Mouse (Mus musculus) hindbrain, embryonic 10.5 days (tissue): ENCODE results near the gene Usp48. TPM values are rescaled to one million over a fixed set of nuclear protein-coding genes. Genes with fewer than 3 reads are reported as not detected.

Experiments
- DNase-seq: peaks from one replicate; pipeline ENCODE4 v3.0.0-alpha.2; 2017; ENCODE audit warnings: low spot score
- H3K27ac ChIP-seq: fragments of 300-500 bp; sonication (generic); 2 replicates; pipeline ENCODE4 v1.5.1; 2016; ENCODE audit warnings: mild to moderate bottlenecking, moderate library complexity
- H3K27me3 ChIP-seq: fragments of 300-500 bp; sonication (generic); 2 replicates; pipeline ENCODE4 v1.6.1; 2016; ENCODE audit warnings: mild to moderate bottlenecking; ENCODE audit not compliant: poor library complexity, insufficient read depth, severe bottlenecking
- H3K36me3 ChIP-seq: fragments of 300-500 bp; sonication (generic); 2 replicates; pipeline ENCODE4 v1.6.1; 2016; ENCODE audit warnings: mild to moderate bottlenecking, moderate library complexity
- H3K4me1 ChIP-seq: fragments of 300-500 bp; sonication (generic); replicated peaks from 2 replicates; pipeline ENCODE4 v1.6.1; 2016; ENCODE audit warnings: mild to moderate bottlenecking
- H3K4me3 ChIP-seq: fragments of 300-500 bp; sonication (generic); 2 replicates; pipeline ENCODE4 v1.5.1; 2016; ENCODE audit warnings: mild to moderate bottlenecking, moderate library complexity
- H3K9me3 ChIP-seq: fragments of 300-500 bp; sonication (generic); 2 replicates; pipeline ENCODE4 v1.6.1; 2016; ENCODE audit warnings: mild to moderate bottlenecking, moderate library complexity
- WGBS: fragments of 180-500 bp; shearing (Covaris S2); methylation state at CpG from one replicate; pipeline ENCODE4 v1.1.7; 2016; 5-methylcytosine and 5-hydroxymethylcytosine counted together
- polyA plus RNA-seq: library from polyadenylated mRNA; unstranded; fragments of >200 nt; fragmentation: Nextera tagmentation; extraction: Ambion mirVana; gene quantifications from 2 replicates; pipeline ENCODE4 v1.2.1, GENCODE M21; 2016

The Usp48 gene
- polyA plus RNA-seq, 1 experiment from 2014 or later: 63.6 TPM

- Histone ChIP-seq H3K4me1 (peaks cover 4% of the 10 kb centered on the region; the same call in 1 of the 2 replicates), H3K27me3 (no peaks in the 10 kb centered on the region), H3K36me3 (no peaks in the 10 kb centered on the region), H3K4me3 (no peak overlapping the region), H3K9me3 (no peaks in the 10 kb centered on the region), H3K27ac (no peak overlapping the region)
- 89% methylated on average over 3 of the region's 3 CpGs for WGBS
- no peak for DNase-seq
These were observed 4.0 kb upstream of the Usp48 start for GRCm38 (mm10) chr4:137589586-137589985.

- H3K27ac ChIP-seq: no peak overlapping the region
- H3K4me3 ChIP-seq: no peak overlapping the region
- no peaks in the 10 kb centered on the region for H3K9me3 ChIP-seq
- 92% methylated on average over 4 of the region's 4 CpGs for WGBS
- H3K36me3 ChIP-seq: no peaks in the 10 kb centered on the region
- DNase-seq: no peak
- peaks cover 17% of the 10 kb centered on the region for H3K4me1 ChIP-seq
- H3K27me3 ChIP-seq: no peaks in the 10 kb centered on the region
These were observed 2.6 kb upstream of the Usp48 start for GRCm38 (mm10) chr4:137590961-137591360.

DNA sequence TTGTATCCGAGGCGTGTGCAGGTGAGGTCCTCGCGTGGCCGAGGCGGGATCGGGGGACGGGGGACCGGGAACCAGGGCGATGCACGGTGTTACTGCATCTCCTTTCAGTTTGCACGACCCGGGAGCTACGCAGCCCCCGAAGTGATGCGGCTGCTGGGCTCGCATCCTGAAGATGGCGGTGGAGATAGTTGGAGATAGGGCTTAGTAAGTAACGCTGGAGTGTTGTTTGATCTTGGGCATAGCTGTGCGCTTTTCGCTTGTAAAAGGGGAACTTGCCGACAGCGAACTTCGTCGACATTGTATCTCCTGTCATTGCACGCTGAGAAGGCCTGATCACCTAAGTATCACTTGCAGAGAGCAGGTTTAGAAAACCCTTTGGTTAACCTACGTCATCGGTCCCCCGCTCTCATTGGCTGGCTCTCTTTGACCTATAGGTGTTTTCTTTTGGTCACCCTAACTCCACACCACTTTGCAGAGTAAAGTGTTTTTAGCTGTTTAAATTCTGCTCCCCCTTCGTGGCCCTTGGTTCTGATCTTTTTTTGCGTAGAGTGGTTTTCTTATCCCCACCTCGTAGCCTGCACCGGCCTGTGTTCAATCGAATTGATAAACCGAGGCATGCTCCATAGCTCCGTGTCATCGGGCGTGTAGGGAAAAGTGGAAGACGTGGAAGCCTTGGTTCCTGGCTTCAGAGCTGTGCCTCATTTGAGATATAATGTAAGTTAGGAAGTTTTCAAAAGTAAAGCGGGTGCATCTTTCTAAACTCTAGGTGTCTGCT is 1.1 kb downstream of the Usp48 start:
- no peaks in the 10 kb centered on the region for H3K27me3 ChIP-seq
- 5% methylated on average over 40 of the region's 40 CpGs for WGBS
- H3K27ac ChIP-seq: peak overlapping the region; percentile 96
- H3K4me1 ChIP-seq: peaks cover 40% of the 10 kb centered on the region
- no peak for DNase-seq
- peak overlapping the region; percentile 97 for H3K4me3 ChIP-seq
- no peaks in the 10 kb centered on the region for H3K9me3 ChIP-seq
- peaks cover 13% of the 10 kb centered on the region; the same call in 1 of the 2 replicates for H3K36me3 ChIP-seq

DNA sequence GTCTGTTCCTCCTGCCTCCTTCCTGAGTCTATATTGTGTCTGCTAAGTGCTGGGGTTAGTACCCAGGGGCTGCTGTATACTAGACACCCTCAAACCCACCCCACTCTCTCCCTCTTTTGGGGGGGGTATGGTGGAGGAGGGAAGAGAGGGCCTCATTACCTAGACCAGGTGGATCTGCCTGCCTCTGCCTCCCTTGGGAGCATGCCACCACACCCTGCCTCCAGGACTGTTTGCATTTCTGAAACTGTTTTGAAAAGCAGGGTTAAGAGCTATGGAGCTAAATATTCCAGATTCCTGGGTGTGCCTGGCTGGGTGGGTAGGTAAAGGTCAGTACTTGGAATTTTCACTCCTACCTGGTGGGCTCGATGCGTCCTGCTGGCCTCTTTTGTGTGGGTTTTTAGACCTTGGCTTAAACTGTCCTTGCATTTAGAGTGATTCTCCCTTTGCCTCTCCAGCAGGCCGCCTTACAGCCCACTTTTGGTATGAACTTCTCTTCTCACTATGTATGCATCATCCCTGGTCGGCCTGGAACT is 3.6 kb downstream of the Usp48 start:
- Histone ChIP-seq H3K27me3 (no peaks in the 10 kb centered on the region), H3K4me1 (peaks cover 45% of the 10 kb centered on the region), H3K36me3 (peaks cover 13% of the 10 kb centered on the region; the same call in 1 of the 2 replicates), H3K27ac (no peak overlapping the region), H3K9me3 (no peaks in the 10 kb centered on the region), H3K4me3 (no peak overlapping the region)
- no peak for DNase-seq
- WGBS: 95% methylated on average over 4 of the region's 4 CpGs

GRCm38 (mm10) chr4:137598577-137598976 is 5.0 kb downstream of the Usp48 start:
- WGBS: 86% methylated on average over 5 of the region's 5 CpGs
- no peak overlapping the region for H3K27ac ChIP-seq
- no peak for DNase-seq
- H3K36me3 ChIP-seq: peaks cover 13% of the 10 kb centered on the region; the same call in 1 of the 2 replicates
- no peaks in the 10 kb centered on the region for H3K9me3 ChIP-seq
- H3K27me3 ChIP-seq: no peaks in the 10 kb centered on the region
- peaks cover 51% of the 10 kb centered on the region for H3K4me1 ChIP-seq
- no peak overlapping the region for H3K4me3 ChIP-seq

- WGBS: 90% methylated on average over 11 of the region's 11 CpGs
- peaks cover 43% of the 10 kb centered on the region for H3K36me3 ChIP-seq
- H3K4me1 ChIP-seq: peaks cover 24% of the 10 kb centered on the region
These were observed 10.1 kb downstream of the Usp48 start for GRCm38 (mm10) chr4:137603449-137604171.

DNA sequence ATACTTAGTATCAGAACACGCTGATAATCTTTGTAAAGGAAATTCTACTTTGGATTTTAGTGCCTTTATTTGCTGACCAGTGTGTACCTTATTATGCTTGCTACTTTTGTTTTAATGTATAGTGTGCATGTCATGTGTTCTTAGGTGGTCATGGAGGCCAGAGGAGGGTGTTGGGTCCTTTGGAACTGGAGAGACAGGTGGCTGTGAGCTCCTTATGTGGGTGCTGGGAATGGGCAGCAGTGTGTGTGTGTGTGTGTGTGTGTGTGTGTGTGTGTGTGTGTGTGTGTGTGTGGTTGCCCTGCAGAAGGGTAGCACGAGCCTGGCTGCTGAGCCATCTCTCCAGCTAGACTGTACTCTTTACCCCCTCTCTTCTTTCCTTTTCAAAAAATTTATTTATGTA is 13.5 kb downstream of the Usp48 start:
- no peaks in the 10 kb centered on the region for H3K9me3 ChIP-seq
- H3K4me1 ChIP-seq: peaks cover 8% of the 10 kb centered on the region
- peaks cover 77% of the 10 kb centered on the region for H3K36me3 ChIP-seq
- H3K27ac ChIP-seq: no peak overlapping the region
- DNase-seq: no peak
- H3K4me3 ChIP-seq: no peak overlapping the region
- WGBS: 91% methylated on average over 2 of the region's 2 CpGs
- no peaks in the 10 kb centered on the region for H3K27me3 ChIP-seq

More at GRCm38 (mm10) chr4:137603449-137604171, 10.1 kb downstream of the Usp48 start:
- DNase-seq: no peak
- Histone ChIP-seq H3K9me3 (no peaks in the 10 kb centered on the region), H3K27me3 (no peaks in the 10 kb centered on the region), H3K4me3 (no peak overlapping the region), H3K27ac (peak overlapping the region; percentile 40; the same call in 1 of the 2 replicates)

- Histone ChIP-seq H3K4me3 (no peak overlapping the region), H3K4me1 (no peaks in the 10 kb centered on the region), H3K27me3 (no peaks in the 10 kb centered on the region), H3K9me3 (no peaks in the 10 kb centered on the region), H3K27ac (no peak overlapping the region), H3K36me3 (peaks cover 99% of the 10 kb centered on the region)
- 92% methylated on average over 7 of the region's 7 CpGs for WGBS
- DNase-seq: no peak
These were observed 15.7 kb downstream of the Usp48 start for GRCm38 (mm10) chr4:137609281-137609680.

- Histone ChIP-seq H3K4me1 (no peaks in the 10 kb centered on the region), H3K27ac (no peak overlapping the region), H3K36me3 (peaks cover 99% of the 10 kb centered on the region), H3K9me3 (no peaks in the 10 kb centered on the region), H3K4me3 (no peak overlapping the region), H3K27me3 (no peaks in the 10 kb centered on the region)
- no peak for DNase-seq
- WGBS: 89% methylated on average over 7 of the region's 7 CpGs
These were observed 16.1 kb downstream of the Usp48 start for GRCm38 (mm10) chr4:137609702-137610101.

DNA sequence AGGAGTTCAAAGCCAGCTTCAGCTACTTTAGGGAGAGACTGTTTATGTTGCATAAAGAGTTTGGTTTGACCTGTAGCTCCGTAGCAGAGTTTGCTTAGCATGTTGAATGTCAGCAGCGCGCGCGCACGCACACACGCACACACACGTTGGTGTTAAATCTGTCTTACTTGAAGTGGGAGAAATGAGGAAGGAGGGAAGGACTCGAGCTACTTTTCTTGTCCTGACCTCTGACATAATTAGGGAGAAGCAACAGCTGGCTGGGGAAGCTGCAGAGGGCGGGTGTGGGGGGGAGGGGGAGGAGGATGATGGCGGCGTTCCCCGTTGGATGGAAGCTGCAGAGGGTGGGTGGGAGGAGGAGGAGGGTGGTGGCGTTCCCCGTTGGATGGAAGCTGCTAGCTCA is 16.7 kb downstream of the Usp48 start:
- H3K27me3 ChIP-seq: no peaks in the 10 kb centered on the region
- no peak overlapping the region for H3K27ac ChIP-seq
- no peaks in the 10 kb centered on the region for H3K9me3 ChIP-seq
- no peak overlapping the region for H3K4me3 ChIP-seq
- DNase-seq: no peak
- peaks cover 98% of the 10 kb centered on the region for H3K36me3 ChIP-seq
- 90% methylated on average over 15 of the region's 15 CpGs for WGBS
- no peaks in the 10 kb centered on the region for H3K4me1 ChIP-seq

DNA sequence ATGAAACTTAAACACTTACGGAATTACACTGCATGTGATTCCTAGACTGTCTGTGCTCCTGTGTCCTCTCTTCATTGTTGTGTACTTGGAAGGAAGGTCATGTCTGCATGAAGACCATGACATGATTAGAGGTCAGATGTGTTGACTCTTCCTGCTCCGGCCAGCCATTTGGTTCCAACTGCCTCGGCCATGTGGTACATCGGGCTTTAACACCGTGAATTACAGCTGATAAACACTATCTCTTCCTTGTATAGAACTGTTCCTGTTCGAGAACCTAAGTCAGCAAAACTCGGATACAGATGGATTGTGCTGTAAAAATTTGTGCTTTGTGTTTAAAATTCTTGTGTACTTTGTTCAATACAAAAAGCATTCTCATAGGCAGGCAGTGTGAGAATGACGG is 29.3 kb downstream of the Usp48 start:
- WGBS: 94% methylated on average over 8 of the region's 8 CpGs
- H3K4me1 ChIP-seq: peaks cover 9% of the 10 kb centered on the region
- no peaks in the 10 kb centered on the region for H3K9me3 ChIP-seq
- H3K27me3 ChIP-seq: no peaks in the 10 kb centered on the region
- H3K36me3 ChIP-seq: peaks cover 97% of the 10 kb centered on the region
- H3K27ac ChIP-seq: no peak overlapping the region
- no peak for DNase-seq
- no peak overlapping the region for H3K4me3 ChIP-seq

- WGBS: 56% methylated on average over 8 of the region's 8 CpGs
These were observed 34.1 kb downstream of the Usp48 start for GRCm38 (mm10) chr4:137627476-137628235.

More at GRCm38 (mm10) chr4:137627476-137628235, 34.1 kb downstream of the Usp48 start:
- Histone ChIP-seq H3K4me3 (no peak overlapping the region), H3K4me1 (peaks cover 13% of the 10 kb centered on the region), H3K27me3 (no peaks in the 10 kb centered on the region), H3K27ac (no peak overlapping the region), H3K36me3 (peaks cover 98% of the 10 kb centered on the region), H3K9me3 (no peaks in the 10 kb centered on the region)
- peak; percentile 37 for DNase-seq
